Mouse (Mus musculus): ENCODE data around the gene Edrf1. TPM values are rescaled to one million over a fixed set of nuclear protein-coding genes. Genes with fewer than 3 reads are reported as not detected.

The Edrf1 gene
- total and polyA plus RNA-seq, 3 experiments = 5.4 to 11.9 (median 10.9) TPM

DNA sequence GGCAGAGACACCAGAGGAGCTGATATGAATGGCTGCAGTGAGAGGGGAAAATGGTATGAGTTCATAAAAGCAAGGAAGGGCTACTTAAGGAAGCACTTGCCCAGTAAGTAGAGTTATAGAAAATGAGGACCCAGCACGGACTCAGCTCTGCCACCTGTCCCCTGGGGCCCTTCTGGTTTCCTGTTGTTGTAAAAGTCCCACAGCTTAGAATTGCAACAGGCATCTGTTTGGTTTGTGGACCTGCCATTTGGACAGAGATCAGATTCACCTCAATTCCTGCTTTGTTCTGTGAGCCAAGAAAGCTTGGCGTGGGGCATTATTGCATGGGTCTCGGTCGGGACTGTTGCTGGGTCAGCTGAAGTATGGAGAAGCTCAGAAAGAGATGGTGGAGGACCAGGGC lies 78.0 kb downstream of the Edrf1 start:
- intact Hi-C loops (cut with DNase I) = no loop called here
- H3K36me3 ChIP-seq (ENCODE audit: control insufficient read depth, insufficient read depth, low read length) = no peaks in the 10 kb centered on the region
- 57% methylated on average over 4 of the region's 4 CpGs for WGBS

DNA sequence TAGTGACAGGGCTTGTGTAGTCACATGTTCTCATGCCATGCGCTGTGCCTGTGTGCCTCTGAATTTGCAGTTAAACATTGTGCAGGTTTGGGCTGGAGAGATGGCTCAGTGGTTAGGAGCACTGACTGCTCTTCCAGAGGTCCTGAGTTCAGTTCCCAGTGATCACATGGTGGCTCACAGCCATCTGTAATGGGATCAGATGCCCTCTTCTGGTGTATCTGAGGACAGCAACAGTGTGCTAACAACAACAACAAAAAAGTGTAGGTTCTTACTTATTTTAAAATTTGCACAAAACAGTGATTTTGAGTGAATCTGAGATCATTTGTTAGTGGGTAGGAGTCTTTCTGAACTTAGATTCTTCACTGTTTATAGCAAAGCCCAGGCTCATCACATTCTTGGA lies 81.2 kb downstream of the Edrf1 start:
- Histone ChIP-seq H3K27me3 (ENCODE audit: control insufficient read depth, insufficient read depth, low read length) (no peaks in the 10 kb centered on the region), H3K79me2 (replicated peaks; ENCODE audit: control insufficient read depth, insufficient read depth, low read length) (no peaks in the 10 kb centered on the region), H3K27ac (no peak overlapping the region), H3K36me3 (ENCODE audit: control insufficient read depth, insufficient read depth, low read length) (no peaks in the 10 kb centered on the region), H3K9ac (ENCODE audit: low read depth, low read length) (no peak overlapping the region), H3K4me1 (ENCODE audit: control insufficient read depth, insufficient read depth, low read length) (no peaks in the 10 kb centered on the region), H3K4me3 (no peak overlapping the region)
- TF ChIP-seq CTCF (IDR thresholded peaks at IDR 0.05) (peak; percentile 54), EP300 (IDR thresholded peaks at IDR 0.05; ENCODE audit: insufficient read depth, low read depth, low read length) (no peak)
- 90% methylated on average over 1 of the region's 1 CpGs for WGBS
- intact Hi-C loops (cut with DNase I) = no loop called here
- DNase-seq = no peak

More for the DNA sequence above, 78.0 kb downstream of the Edrf1 start:
- Histone ChIP-seq H3K27me3 (ENCODE audit: control insufficient read depth, insufficient read depth, low read length) (no peaks in the 10 kb centered on the region), H3K79me2 (replicated peaks; ENCODE audit: control insufficient read depth, insufficient read depth, low read length) (no peaks in the 10 kb centered on the region; the same call in 1 of the 2 replicates), H3K4me3 (no peak overlapping the region), H3K27ac (no peak overlapping the region), H3K9ac (ENCODE audit: low read depth, low read length) (no peak overlapping the region), H3K4me1 (ENCODE audit: control insufficient read depth, insufficient read depth, low read length) (no peaks in the 10 kb centered on the region)
- no peak for TF ChIP-seq CTCF (IDR thresholded peaks at IDR 0.05)
- no peak for TF ChIP-seq POLR2A (IDR thresholded peaks at IDR 0.05; ENCODE audit: insufficient read depth, low read depth, low read length)
- TF ChIP-seq EP300 (IDR thresholded peaks at IDR 0.05; ENCODE audit: insufficient read depth, low read depth, low read length) = no peak
- DNase-seq = no peak

DNA sequence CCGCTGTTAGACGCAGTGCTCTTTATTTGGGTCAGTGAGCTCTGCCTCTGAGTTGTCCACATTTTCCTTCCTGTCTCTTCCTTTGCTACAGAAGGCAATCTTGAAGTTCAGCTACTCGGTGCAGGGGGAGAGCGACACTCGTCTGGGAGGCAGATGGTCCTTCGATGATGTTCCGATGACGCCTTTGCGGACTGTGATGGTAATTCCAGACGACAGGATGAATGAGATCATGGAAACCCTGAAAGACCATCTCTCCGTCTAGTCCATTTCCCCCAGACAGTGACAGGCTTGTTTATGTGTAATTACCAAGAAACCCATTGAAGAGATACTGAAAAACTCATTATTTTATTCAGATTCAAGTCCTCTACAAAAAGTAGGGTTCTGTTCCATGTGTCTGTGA lies 83.3 kb downstream of the Edrf1 start:
- no peak for DNase-seq
- no peaks in the 10 kb centered on the region for H3K36me3 ChIP-seq (ENCODE audit: control insufficient read depth, insufficient read depth, low read length)
- no peaks in the 10 kb centered on the region for H3K4me1 ChIP-seq (ENCODE audit: control insufficient read depth, insufficient read depth, low read length)
- intact Hi-C loops (cut with DNase I) = loop anchor here (5.0 kb wide), 1 partner anchor 53 kb away; no protein-coding TSS in a partner anchor
- no peak overlapping the region for H3K27ac ChIP-seq
- TF ChIP-seq CTCF (IDR thresholded peaks at IDR 0.05) (no peak), POLR2A (IDR thresholded peaks at IDR 0.05; ENCODE audit: insufficient read depth, low read depth, low read length) (no peak), EP300 (IDR thresholded peaks at IDR 0.05; ENCODE audit: insufficient read depth, low read depth, low read length) (no peak)
- no peak overlapping the region for H3K4me3 ChIP-seq
- WGBS = 45% methylated on average over 11 of the region's 11 CpGs
- H3K79me2 ChIP-seq (replicated peaks; ENCODE audit: control insufficient read depth, insufficient read depth, low read length) = no peaks in the 10 kb centered on the region
- no peaks in the 10 kb centered on the region for H3K27me3 ChIP-seq (ENCODE audit: control insufficient read depth, insufficient read depth, low read length)
- H3K9ac ChIP-seq (ENCODE audit: low read depth, low read length) = no peak overlapping the region

Other genes starting within 250 kb of the Edrf1 start
- gene Tex36, start 35.4 kb upstream of the Edrf1 start, total RNA-seq (2021) = not detected
- not detected in 2 replicates for gene Tex36, start 35.4 kb upstream of the Edrf1 start, polyA plus RNA-seq (2012; rRNA removed)
- gene Mmp21, start 42.5 kb downstream of the Edrf1 start, total RNA-seq (2021) = not detected
- gene Mmp21, start 42.5 kb downstream of the Edrf1 start, polyA plus RNA-seq (2012; rRNA removed) = not detected in 2 replicates
- gene Bccip, start 71.8 kb downstream of the Edrf1 start, total RNA-seq (2021) = 10 to 100 TPM; 53.5 to 55.7 TPM
- 29.4 and 49.1 TPM in 2 replicates for gene Bccip, start 71.8 kb downstream of the Edrf1 start, polyA plus RNA-seq (2012; rRNA removed)
- gene Uros, start 72.5 kb downstream of the Edrf1 start, total RNA-seq (2021) = 10 to 100 TPM; 20.1 to 22.9 TPM
- gene Uros, start 72.5 kb downstream of the Edrf1 start, polyA plus RNA-seq (2012; rRNA removed) = 22.3 and 36.4 TPM in 2 replicates
- not detected for gene Fank1, start 139.3 kb downstream of the Edrf1 start, total RNA-seq (2021)
- gene Fank1, start 139.3 kb downstream of the Edrf1 start, polyA plus RNA-seq (2012; rRNA removed) = 0.10 and 0.32 TPM in 2 replicates
- 10 to 100 TPM; 41.5 to 47.4 TPM for gene Dhx32, start 145.2 kb downstream of the Edrf1 start, total RNA-seq (2021)
- 27.7 and 38.9 TPM in 2 replicates for gene Dhx32, start 145.2 kb downstream of the Edrf1 start, polyA plus RNA-seq (2012; rRNA removed)